Mouse (Mus musculus): Measurements from ENCODE around the gene Trim43a.
"Not testable (repeated sequence)": the region's sequence is repeated elsewhere in the genome, so short reads cannot be mapped to it uniquely, and the experiment has no call there.

The Trim43a gene

GRCm38 (mm10) chr9:88580591-88580990 lies at the start of gene Trim43a:
Gene Trim43a, plus strand, starts transcription at chr9:88580891.
- not testable (repeated sequence) for DNase-seq

- no peak for DNase-seq
Measured at GRCm38 (mm10) chr9:88534093-88534492, 46.6 kb upstream of the Trim43a start.

GRCm38 (mm10) chr9:88539546-88540224 lies 41.0 kb upstream of the Trim43a start:
- DNase-seq, result no peak

- no peak for DNase-seq
Measured at GRCm38 (mm10) chr9:88542816-88543215, 37.9 kb upstream of the Trim43a start.

GRCm38 (mm10) chr9:88545534-88545933 lies 35.2 kb upstream of the Trim43a start:
- DNase-seq, result no peak

- DNase-seq, result peak; percentile 58
Measured at GRCm38 (mm10) chr9:88546166-88546565, 34.5 kb upstream of the Trim43a start.

- no peak for DNase-seq
Measured at GRCm38 (mm10) chr9:88546657-88547056, 34.0 kb upstream of the Trim43a start.

- DNase-seq, result peak; percentile 50
Measured at GRCm38 (mm10) chr9:88547270-88547669, 33.4 kb upstream of the Trim43a start.

- DNase-seq, result peak; percentile 75
Measured at GRCm38 (mm10) chr9:88547851-88548613, 32.7 kb upstream of the Trim43a start, which contains the start of gene Zfp949. Gene Zfp949, plus strand, starts transcription at chr9:88548020.

GRCm38 (mm10) chr9:88548614-88548945 lies 32.1 kb upstream of the Trim43a start:
- no peak for DNase-seq

- no peak for DNase-seq
Measured at GRCm38 (mm10) chr9:88553071-88553470, 27.6 kb upstream of the Trim43a start.

- no peak for DNase-seq
Measured at GRCm38 (mm10) chr9:88558146-88558545, 22.5 kb upstream of the Trim43a start.

GRCm38 (mm10) chr9:88561476-88561875 lies 19.2 kb upstream of the Trim43a start:
- not testable (repeated sequence) for DNase-seq

- DNase-seq, result not testable (repeated sequence)
Measured at GRCm38 (mm10) chr9:88570471-88570870, 10.2 kb upstream of the Trim43a start.

GRCm38 (mm10) chr9:88593708-88594107 lies 13.0 kb downstream of the Trim43a start:
- DNase-seq, result not testable (repeated sequence)

- DNase-seq, result peak; percentile 94
Measured at GRCm38 (mm10) chr9:88599206-88600162, 18.8 kb downstream of the Trim43a start.

GRCm38 (mm10) chr9:88625803-88626514 lies 45.3 kb downstream of the Trim43a start:
- DNase-seq, result not testable (repeated sequence)

GRCm38 (mm10) chr9:88638125-88638524 lies 57.4 kb downstream of the Trim43a start:
- not testable (repeated sequence) for DNase-seq

Measured in thymus, postnatal 25 days (tissue).